Mouse (Mus musculus) lung, adult 18-20 months (tissue): ENCODE measurements at regions not wholly inside any gene's neighbourhood (a gene's known extent, or its start where the extent isn't known, plus 50 kb on each side); places are given as distances from the start of the nearest gene placed in this dataset.

Experiments
- DNase-seq, 2 experiments: peaks; one replicate each; pipeline ENCODE4 v3.0.0; 2022; ENCODE audit warnings: mixed read lengths in 2 of 2

GRCm38 (mm10) chr3:155994044-155994443 is 567.5 kb upstream of the Negr1 start:
- DNase-seq, result no peak

DNA sequence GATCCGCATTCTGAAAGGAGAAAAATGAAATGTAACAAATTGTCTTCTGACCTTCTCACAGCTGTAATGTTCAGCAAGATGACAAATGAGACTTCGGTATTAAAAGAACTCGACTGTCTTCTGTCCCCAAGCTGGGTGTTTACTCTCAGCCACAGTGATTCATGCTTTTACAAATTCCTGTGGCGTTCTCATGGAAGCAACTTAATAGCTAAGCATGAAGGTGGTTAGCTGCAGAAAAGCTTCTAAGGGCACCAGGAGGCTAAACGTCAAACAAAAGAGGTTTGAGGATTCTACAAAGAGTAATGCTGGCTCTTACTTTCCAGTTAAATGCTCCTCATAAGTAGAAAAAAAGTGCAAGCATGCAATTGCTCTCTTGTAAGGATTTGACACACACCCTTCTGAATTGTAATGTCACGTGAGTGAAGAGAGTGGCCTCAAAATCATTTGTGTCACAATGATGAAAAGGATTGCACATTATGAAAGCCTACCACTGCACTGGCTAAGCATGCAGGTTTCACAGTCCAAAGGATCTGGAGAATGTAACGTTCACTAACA is 543.8 kb upstream of the Negr1 start:
- no peak for DNase-seq

GRCm38 (mm10) chr3:156028602-156029188 is 532.9 kb upstream of the Negr1 start:
- DNase-seq, result no peak

DNA sequence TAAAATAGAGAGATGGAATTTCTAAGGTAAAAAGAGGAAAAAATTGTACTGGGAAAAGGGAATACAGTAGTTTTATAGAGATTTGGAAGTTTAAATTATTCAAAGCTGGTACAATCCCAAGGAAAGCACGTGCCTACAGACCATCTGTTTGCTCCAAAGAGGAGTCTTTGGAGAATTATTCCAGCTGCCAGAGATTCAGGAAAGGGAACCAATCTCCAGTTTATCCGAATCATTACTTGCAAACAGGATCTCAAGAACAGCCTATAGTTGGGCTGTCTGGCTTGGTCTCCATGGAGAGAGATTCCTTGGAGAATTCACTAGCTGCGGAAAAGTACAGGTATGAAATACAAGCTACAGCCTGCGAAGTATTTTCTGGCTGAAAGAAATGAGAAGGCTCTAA is 491.3 kb upstream of the Negr1 start:
- no peak for DNase-seq

GRCm38 (mm10) chr3:156082268-156082667 is 479.3 kb upstream of the Negr1 start:
- DNase-seq, result no peak

- no peak for DNase-seq
Measured at GRCm38 (mm10) chr3:156093689-156094088, 467.9 kb upstream of the Negr1 start.

- no peak for DNase-seq
Measured at GRCm38 (mm10) chr3:156094990-156095389, 466.6 kb upstream of the Negr1 start.

- DNase-seq, result no peak
Measured at GRCm38 (mm10) chr3:156105788-156106187, 455.8 kb upstream of the Negr1 start.

- no peak for DNase-seq
Measured at GRCm38 (mm10) chr3:156120341-156120740, 441.3 kb upstream of the Negr1 start.

GRCm38 (mm10) chr3:156131598-156131997 is 430.0 kb upstream of the Negr1 start:
- DNase-seq, result no peak

DNA sequence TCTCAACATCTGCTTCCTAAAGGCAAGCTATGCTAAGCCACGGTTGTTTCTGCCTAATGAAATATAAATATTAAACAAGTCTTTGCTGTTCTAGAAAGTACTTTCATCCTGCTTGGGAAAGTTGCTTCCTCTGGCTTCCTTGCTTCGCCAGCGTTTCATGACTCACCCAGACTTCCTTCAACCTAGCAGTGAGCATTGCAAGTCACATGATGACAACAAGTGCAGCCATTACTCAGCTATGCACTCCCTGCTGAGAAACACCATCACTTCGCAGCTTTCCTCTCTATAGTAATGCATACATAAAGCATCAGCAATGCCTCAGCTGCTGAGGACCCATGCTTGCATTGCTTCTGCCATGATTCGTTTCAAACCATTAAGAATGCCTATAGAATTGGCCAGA is 420.2 kb upstream of the Negr1 start:
- DNase-seq, result no peak

DNA sequence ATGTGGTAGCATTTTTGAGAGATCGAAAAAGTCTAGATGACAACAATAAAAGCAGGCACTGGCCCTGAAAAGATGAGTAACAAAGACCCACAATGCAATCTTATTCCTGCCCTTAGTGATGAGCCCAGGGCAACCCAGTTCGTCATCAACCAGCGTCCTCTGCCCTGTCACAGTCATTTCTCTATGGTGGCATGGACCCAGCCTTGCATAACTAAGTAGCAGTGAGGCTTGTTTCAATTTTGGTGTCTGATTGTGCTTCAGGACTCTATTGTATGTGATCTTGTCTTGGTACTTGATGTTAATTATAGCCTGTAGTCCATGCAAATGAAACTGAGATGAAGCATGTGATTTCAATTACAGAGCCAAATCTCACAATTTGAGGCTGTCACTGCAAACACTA is 412.3 kb upstream of the Negr1 start:
- DNase-seq, result no peak

GRCm38 (mm10) chr3:156170076-156170475 is 391.5 kb upstream of the Negr1 start:
- no peak for DNase-seq

DNA sequence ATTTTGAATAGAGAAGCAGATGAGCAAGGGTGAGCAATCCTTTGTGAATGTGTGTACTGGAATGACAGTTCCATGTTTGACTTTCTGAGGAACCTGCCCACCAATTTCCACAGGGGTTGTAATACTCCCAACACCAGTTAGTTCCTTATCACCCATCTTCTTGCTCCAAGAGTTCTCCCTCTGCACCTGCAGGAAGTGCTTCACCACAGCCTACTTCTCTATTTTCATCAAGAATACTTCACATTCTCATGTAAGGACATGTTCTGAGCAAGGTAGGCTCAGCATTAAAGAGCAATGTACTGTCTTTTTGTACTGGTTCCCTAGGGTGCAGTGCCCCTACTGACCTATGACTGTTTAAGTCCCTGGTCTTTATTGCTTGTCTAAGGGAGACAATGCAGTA is 362.9 kb upstream of the Negr1 start:
- no peak for DNase-seq

DNA sequence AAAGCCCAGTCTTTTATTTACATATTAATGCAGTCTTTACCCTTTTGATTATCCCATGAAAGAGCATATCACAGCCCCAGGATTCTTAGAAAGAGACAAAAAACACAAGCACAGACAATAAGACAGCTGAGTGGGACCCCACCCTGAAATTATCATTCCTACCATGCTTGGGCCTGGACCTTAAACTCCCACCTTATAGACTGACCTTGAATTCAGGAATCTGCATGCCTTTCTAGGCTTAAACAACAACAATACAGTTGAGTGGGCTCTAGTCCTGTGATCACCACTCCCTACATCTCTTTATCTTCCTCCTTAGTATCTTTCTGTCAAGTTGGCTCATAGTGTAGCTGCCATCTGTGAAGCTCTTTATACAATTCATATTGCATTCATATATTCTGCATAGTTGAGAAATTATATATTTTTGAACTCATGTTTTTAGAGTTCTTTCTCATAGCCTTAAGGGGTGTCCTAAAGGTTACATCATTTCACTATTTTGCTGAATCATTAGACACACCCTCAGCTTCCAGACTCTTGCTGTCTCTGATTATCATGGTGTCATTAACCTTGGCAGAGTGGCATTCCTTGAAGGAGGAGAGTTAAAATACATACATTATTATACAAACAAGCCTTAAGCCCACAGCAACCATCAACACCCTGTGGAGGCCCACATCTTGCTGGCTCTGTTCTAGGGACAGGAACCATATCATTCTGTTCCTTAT is 361.7 kb upstream of the Negr1 start:
- DNase-seq, result no peak

DNA sequence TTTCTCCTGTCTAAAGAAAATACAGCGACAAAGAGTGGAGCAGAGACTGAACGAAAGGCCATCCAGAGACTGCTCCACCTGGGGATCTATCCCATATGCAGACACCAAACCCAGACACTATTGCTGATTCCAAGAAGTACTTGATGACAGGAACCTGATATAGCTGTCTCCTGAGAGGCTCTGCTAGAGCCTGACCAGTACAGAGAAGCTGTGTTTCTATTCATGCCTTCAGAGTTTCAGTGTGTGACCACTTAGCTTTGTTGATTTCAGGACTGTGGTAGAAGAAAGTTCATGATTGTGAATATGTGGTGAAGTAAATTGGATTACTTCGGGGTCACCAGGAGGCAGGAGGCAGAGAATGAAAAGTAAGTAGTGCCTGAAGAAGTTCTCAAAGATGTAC is 356.3 kb upstream of the Negr1 start:
- DNase-seq, result no peak

DNA sequence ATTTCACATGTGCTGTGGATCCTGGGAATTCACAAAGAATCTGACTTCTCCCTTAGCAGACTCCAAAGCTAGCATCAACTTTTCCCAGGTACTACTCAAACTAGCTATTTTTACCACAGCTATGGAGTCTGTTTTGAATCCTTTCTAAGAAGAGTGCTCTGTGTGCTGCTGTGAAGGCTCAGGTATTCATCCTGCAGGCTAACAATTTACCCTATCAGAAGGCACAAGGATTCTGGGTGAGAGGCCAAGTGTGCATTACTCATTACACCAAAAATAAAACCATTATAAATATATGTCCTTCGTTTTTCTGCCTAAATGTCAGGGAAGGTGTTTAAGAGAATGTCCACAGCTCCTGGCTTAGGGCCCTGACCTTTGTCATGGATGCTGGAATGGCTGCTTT is 353.2 kb upstream of the Negr1 start:
- DNase-seq, result no peak

DNA sequence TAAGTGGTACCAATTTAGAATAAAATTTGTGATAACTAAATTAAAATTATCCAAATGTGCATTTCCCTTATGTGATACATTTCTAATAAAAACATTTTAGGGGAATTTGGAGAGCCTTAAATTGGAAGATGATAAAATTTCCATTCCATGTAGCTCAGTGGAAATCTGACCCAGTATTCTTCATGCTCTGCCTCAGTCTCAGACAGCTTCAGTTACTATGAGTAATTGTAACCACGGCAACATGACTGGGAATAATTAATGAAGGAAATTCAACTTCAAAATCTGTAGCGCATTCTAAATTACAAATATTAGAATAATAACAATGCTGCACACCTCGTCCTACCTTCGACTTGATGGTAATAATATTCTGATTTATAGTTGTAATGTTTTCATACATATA is 350.8 kb upstream of the Negr1 start:
- DNase-seq, result no peak

GRCm38 (mm10) chr3:156214823-156215222 is 346.8 kb upstream of the Negr1 start:
- no peak for DNase-seq

- DNase-seq, result no peak
Measured at GRCm38 (mm10) chr3:156232111-156232510, 329.5 kb upstream of the Negr1 start.

DNA sequence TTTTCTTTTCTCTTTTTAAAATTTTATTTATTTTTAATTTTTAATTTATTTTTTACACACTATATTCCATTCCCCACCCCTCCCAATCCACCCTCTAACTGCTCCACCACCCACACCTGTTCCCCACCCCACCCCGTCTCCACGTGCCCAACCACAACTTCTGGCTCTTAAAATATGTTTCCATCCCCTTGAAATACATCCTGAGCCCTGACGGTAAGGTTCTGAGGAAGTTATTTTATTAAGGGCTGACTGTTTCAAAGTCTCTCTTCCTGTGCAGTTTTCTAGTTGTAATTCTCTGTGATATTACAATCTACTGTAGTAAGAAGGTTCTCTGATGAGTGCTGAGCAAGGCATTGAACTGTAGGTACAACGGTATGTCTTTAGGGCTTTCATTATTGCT is 325.6 kb upstream of the Negr1 start:
- no peak for DNase-seq

DNA sequence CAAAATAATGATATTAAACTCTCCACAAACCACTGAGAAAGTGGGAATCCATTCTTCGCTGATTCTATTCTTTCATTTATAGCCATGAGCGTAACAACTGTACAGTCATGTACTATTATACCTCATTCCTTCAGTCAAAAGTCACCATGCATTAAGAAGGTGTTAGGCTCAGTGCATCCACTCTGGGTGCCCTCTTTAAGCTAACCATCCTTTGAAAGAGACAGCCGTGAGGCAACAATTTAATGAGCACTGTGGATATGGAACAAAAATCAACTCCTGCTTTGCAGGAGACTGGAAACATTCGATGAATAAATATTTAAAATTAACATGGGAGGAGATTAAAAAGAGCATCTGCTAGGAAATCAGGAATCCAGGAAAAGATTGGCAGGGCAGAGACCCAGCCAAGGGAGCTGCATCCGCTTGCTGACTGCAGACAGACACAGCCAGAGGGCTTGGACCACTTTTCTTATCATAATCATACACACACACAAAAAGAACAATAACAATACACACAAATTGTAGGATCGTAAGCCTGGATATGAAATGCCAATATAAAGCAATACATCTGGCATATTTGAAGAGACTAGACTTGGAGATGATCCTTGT is 309.2 kb upstream of the Negr1 start:
- DNase-seq, result no peak

DNA sequence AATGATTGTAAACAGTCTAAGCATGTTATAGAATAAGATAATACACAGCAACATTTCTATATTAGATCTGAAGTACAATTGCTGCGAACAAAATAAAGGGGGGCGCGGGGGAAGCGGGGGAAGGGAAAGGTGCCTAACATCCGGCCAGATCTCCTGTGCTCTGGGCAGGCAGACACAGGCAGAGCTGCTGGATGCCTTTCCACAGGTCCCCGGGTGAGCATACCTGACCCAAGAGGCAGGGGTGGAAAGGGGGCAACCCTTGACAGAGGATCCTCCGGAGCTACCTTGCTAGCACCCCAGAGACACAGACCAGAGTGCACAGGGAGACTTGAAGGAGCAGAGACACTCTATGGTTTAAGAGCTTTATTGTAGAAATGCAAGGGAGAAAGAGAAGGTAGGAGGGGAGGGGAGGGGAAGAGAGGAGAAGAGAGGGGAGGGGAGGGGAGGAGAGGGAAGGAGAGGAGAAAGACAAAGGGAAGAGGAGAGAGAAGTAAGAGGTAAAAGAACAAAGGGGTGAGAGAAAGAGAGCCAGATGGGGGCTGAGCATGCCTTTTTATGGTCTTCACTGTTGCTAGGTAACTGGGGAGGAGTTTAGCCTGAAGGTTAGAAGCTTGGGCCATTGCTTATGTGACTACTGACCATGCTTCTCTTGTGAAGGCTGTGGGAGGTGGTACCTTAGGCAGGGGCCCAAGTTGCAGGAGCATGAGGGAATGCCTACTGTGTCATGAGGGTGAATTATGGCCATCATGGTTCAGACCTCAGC is 308.2 kb upstream of the Negr1 start:
- no peak for DNase-seq
